Mouse (Mus musculus): ENCODE measurements around the gene Aen.

Gene Aen

DNA sequence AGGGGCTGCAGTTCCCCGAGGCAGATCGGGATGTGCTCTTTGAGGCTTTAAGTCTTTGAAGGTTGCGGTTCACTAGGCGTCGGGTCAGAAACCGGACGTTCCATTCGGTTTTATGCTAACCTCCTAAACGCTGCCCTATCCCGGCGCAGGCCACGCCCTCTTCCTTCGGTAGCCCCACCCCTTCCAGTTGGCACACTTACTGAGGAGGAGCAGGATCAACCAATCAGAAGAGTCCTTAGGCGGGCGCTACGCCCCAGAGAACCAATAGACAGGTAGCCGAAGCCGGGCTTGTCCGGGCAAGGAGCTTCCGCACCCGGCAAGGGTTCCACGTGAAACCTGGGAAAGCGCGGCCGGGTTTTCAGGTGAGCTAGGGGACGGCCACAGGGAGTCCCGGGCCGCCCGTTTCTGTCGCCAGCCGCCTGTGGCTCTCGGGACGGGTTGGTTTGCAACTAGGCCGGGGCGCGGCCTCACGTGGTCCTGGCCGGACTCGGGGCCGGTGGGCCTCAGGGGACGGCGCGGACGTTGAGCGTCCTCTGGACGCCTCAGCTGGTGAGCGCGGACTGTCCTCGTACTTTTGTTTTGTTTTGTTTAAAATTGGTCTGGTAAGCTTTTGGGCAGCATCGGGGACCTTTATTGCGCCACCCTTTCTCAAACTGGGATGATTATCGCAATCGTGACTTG, at the start of gene Aen:
Gene Aen, plus strand, starts transcription at position 202 of the 681 bp plus-strand sequence.
- DNase-seq (ENCODE audit: extremely low spot score, low spot score) = peak; percentile 94

DNA sequence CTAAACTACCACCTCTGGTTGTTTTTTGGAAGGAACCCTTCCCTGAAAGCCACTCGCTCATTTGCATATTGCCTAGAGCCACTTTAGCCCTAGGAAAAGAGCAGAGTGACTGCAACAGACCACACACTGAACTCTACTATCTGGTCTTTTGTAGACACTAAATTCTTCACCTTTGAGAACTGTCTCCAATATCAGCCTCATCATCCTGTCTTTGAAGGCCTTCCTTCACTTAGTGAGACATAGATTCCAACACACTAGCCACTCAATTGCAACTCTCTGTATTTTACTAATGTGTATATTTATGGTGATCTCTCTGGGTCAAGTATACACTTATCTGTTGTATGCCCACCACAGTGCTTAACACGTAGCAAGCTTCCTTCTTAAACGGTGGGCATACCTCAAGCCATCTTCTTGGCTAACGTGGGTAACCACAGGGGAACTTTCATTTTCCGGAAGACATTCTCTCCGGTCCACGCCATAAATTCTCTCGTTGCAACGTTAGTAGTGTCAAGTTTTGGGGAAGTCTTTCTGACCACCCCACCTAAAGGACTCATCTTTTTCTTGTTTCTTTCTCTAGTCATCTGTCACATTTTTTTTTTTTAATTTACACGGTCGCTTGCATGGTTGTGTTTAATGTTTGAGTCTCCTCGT, 49.5 kb upstream of the Aen start:
- no peak for DNase-seq (ENCODE audit: extremely low spot score, low spot score)

DNA sequence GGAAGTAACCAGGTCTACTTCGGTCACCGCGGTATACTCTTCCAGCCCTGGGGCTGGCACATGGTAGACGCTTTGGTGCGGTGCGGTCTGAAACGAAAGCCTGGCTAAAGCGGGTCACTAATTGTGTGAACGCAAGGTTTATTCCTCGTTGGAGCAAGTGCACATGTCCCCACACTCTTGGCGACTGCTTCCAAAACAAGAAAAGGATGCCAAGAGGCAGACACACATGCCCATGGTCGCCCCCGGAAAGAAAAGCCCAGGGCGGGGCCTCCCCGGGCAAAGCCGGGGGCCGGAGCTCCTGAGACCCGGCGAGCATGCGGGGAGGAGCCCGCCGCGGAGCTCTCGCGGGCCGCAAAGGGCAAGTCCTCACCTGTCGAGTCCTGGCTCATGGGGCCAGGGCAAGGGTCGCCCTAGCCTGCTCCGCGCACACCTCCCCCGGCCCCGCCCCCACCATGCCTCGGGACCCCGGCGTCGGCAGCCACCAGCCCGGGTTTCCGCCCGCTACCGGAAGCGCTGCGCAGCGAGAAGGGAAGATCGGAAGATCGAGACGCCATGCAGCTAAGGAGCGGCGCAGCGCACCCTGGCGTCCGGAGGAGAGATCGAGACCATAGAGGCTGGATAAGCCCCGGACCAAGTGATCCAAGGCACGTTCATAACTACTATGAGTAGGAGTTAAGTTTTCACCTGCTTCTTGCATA, 48.8 kb upstream of the Aen start, which contains the start of gene Det1:
Gene Det1, minus strand, starts transcription at position 527 of the 698 bp plus-strand sequence.
- DNase-seq (ENCODE audit: extremely low spot score, low spot score) = peak; percentile 91

DNA sequence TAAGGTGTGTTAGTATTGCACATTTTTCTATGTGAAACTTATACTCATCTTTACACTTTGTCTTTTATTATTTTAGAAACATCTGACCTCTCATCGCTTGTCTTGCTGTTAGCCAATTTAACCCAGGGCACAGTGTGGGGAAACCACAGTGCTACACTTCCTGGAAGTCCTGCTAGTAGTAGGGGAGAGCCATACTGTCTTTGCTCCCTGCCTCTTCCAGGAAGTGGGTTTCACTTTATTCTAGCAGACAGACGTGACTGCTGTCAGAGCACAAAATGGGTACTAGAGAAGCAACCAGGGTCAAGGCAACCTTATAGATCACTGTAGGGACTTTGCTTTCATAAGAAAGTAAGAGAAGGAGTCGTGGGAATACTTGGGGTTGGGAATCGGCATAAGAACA, 41.6 kb upstream of the Aen start:
- no peak for DNase-seq (ENCODE audit: extremely low spot score, low spot score)

DNA sequence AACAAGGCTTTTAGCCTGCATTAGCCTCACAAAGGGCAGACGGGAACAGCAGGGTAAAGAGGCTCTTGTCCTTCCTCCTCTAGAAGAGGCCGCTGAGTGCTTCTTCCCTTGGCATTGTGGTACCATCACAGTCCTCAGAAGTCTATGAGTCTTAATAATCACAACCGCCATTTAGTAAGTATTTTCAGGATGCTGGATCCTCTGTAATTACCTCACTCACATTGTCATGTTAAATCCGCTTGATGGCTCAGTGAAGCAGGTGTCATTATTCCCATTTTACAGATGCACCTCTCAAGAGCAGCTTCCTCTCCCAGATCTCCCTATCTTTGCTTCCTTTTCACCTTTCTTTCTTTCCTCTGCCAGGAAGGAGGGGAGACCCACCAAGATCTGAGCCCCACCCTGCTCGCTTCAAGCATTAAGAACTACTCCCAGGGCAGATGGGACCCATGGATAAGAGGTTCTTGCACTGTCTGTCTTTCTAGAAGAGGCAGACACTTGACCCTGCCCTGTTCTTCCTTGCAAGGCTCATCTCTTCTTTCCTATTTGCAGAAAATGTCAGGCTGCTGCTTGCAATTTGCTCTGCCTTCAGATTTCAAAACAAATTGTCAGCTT, 40.5 kb upstream of the Aen start:
- DNase-seq (ENCODE audit: extremely low spot score, low spot score) = no peak

DNA sequence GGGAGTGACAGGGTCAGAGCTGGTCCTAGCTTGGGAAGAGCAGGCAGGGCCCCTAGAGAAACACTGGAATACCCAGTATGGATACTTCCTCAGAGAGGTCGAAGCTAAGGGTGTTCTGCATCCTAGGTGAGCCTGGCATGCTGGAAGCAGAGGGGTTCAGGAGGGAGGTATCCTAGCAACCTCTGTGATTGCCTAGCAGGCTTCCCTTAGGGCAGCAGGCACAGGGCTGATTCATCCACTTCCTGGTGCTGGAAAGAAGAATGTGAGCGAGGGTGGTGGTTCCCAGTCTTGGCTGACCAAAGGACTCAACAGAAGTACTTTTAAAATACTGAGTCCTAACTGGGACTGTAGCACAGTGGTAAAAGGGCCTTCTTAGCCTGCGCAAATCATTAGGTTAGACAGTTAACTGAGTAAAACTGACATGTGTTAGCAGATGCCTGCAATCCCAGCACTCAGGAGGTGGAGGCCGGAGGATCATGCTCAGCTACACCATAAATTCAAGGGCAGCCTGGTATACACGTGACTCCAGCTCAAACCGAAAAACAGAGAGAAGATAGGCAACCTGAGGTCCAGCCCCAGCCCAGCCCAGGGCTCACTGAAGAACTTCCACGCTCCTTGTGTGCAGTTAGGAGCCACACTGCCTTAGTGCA, 31.7 kb upstream of the Aen start:
- no peak for DNase-seq (ENCODE audit: extremely low spot score, low spot score)

DNA sequence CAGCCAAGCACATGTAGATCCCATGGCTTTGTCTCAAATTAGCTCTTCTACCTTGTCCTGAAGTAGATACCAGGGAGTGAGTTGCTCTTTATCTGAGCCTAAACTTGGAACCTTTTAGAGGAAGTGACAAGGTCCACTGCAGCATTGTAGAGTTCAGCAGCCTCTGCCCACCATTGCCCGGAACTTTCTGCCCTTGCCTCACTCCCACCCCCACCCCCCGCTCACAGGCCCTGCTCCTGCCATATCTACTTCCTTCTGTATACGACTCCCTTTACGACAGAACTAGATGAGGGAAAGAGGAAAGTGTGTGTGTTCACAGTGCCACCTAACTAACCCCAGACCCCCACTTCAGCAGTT, 31.2 kb upstream of the Aen start:
- DNase-seq (ENCODE audit: extremely low spot score, low spot score) = no peak

DNA sequence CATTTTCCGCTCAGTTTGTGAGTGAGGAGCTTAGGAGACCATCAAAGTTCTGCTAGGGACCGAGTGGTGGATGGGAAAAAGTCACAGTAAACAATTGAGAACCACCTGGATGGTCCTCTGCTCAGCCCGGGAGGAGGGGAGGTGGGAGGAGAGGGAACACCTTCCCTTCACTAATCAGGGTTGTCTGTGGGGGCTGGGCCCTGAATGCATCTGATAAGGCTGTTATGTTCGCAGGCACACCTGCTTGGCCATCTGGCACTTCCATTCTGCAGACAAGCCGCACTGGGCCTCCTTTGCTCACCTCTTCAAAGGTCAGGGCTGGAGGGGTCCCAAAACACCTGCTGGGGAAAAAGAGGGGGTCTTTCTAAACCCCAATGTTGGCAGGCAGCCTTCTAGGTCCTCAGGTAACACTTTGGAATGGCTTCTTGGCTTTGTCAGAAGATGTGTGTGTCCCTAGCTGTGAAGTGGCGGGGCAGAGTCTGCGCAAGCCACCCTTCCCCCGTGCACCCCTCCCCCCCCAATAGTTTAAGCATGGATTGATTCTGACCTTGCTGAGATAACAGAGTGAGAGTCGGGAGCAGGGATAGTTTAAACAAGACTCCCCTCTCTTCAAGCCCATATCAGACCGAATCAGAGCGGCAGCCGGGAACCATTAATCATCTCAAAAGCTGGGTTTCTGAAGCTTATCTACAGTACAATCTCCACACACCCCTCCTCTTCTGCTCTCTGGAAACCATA, 30.3 kb upstream of the Aen start:
- DNase-seq (ENCODE audit: extremely low spot score, low spot score) = no peak

DNA sequence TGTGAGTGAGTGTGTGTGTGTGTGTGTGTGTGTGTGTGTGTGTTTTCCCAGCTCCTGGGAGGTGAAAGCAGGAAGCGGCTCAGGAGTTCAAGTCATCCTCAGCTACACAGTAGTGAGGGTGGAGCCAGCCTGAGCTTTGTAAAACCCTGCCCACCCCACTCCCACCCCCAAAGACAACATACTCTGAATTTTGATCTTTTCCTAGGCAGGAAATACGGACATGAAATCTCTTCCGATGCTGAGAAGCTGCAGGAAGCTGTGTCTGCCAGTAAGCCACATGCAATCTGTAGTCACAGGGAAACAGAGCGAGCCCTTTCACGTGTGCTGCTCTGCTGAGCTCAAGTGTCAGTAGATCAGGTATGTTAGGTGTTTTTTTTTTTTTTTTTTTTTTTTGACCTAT, 26.9 kb upstream of the Aen start:
- no peak for DNase-seq (ENCODE audit: extremely low spot score, low spot score)

DNA sequence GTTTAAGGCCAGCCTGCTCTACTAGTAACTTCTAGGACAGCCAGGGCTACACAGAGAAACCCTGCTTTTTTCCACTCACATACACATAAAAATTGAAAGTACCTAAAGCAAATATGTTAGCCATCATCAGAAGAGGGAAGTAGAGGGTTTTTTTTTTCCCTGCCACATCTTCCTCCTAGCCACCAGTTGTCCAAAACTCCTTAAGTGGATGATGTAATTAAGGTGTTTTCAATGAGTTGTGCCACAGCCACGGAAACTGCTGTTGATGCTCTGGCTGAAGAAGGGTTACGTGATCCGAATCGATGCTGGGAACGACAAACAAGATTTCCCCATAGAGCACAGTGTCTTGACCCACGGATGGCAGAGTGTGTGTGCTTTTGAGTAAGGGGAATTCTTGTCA, 23.3 kb upstream of the Aen start:
- no peak for DNase-seq (ENCODE audit: extremely low spot score, low spot score)

DNA sequence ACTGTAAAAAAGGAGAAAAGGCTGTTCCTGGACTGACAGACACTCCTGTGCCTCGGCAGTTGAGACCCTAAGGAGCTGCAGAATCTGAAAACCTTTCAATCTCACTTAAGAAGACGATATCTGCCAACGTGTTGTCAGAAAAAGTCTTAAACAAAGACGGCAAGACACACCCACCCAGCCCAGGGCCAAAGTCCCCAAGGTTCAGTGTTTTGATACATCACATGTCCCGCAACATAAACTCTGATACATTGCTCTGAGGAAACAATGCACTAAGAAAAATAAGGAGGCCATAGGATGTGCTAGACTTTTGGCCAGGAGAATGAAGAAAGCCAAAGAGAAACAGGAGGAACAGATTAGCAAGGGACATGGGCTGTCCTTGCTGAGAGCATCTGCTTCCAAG, 22.8 kb upstream of the Aen start:
- no peak for DNase-seq (ENCODE audit: extremely low spot score, low spot score)

DNA sequence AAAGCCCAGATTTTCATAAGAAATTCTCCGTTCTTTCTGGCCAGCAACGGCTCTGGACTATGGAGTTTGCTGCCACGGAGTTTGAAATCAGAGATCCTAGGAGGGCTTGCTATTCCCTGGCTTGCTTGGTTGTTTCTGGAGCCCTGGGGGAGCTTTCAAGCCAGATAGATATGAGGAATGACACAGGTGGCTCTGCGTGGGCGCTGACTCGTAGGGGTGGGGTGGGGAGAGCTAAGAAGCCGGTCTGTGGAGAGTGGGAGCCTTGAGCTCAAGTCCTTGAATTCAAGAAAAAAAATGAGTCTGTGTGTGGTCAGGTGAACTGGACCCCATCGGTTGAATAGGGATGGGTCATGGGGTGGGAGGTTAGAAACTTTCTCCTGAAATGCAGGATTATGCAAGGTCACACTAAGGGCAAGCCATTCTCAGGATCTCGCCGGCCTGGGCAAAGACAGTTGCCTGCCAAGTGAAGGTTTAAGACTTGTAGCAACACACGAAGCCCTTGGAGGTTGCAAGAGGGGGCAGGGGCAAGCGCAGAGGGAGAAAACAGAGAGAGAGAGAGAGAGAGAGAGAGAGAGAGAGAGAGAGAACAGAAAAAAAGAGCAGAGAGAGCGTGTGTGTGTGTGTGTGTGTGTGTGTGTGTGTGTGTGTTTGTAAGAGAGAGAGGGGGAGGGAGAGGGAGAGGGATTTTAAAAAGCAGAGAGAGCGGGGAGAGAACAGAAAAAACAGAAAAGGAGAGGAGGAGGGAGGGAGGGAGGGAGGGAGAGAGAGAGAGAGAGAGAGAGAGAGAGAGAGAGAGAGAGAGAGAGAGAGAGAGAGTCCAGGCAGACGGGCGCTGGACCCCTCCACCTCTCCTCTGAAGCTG, 13.8 kb upstream of the Aen start:
- peak; percentile 45 for DNase-seq (ENCODE audit: extremely low spot score, low spot score)

DNA sequence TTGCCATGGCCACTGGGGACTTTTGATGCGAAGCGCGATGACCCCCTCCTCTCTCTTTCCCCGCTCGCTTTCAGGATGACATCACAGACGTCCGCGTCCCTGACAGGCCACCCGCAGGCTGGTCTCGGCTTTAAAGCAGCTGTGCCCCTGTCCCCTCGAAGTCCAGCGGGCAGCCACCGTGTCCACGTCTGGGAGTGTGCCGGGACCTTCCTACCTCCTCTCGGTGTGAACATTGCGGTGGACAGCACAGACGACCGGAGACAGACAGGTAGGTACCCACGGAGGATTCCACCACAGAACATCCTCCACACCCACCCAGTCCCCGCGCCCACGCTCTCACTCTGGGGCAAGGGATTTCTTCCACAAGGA, 13.2 kb upstream of the Aen start:
- peak; percentile 73 for DNase-seq (ENCODE audit: extremely low spot score, low spot score)

DNA sequence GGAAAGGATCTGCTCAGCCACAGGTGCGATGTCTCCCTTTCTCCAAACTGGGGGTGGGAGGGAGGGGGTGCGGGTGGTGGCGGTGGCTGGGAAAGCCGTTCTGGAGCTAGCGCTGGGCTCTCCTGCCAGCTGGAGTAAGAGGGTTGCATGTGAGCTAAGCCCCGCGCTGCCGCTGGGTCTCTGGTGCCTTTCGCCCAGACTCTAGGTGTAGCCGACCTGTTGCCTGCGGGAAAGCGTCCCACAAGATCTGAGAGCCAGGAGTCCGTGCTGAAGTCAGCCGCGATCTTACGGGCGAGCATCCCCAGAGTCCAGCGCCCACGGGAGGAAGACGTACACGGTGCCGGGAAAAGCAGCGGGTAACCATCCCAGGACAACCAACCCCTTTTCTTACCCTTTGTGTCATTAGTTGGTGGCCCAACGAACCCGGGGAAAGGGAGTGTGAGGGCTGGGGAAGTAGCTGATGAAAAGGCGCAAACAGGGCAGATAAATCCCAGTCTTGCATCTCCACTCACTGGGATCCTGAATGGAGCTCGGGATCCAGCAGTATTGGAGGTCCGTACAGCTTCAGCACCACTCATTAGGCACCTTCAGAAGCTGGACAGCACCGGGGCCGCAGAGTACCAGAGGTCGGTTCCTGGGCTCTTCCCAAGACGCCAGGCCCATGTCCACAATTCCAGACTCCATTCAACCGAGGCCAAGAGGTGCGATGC, 12.5 kb upstream of the Aen start:
- peak; percentile 47 for DNase-seq (ENCODE audit: extremely low spot score, low spot score)

DNA sequence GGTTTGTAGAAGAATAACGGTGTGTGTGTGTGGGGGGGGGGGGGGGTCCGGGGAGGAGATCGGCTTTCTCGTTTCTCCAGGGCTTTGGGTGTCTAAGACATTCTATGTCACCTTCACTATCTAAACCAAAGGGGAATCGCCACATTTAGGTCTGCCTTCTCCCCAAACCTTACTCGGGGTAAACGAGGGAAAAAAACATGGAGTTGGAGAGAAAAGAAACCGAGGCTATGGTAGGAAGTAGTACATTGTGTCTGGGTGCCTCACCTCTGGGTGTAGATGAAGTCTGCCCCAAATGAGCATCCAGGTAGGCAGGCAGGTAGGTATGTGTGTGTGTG, 12.0 kb upstream of the Aen start:
- no peak for DNase-seq (ENCODE audit: extremely low spot score, low spot score)

DNA sequence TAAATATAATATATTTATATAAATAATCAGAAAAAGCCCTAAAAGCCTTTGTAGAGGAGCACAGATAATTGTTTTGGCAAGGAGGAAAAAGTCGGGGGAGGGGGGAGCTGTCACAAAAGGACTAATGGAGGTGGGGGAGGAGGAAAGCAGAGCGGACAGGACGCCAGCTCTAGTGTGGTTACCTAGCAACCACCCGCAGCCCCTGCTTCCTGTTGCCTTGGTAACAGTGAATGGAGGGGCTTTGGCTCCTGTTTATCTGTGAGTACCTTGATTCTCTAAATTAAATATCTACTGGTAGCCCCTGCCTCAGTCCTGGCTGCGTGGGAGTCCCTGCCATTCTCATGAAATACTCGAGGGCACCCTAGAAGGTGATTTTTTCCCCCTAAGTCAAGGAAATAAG, 11.5 kb upstream of the Aen start:
- DNase-seq (ENCODE audit: extremely low spot score, low spot score) = peak; percentile 70

DNA sequence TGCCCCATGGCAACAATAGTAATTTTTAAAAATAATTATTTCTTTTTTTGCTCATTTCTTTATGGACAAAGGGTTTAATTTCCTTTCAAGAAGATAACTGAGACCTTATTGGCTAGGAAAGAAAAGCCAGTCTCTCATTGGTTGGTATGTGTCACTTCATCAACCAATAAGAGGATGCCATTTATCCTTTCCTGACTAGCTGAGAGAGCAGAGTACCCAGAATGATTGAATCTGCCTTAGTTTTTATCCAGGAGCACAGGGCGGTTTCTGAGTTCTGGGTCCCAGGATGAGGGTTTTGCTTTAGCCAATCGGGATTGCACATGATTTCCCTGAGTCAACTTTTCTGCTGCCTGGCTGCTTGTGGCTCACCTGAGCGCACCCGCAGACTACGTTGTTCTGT, 10.2 kb upstream of the Aen start:
- no peak for DNase-seq (ENCODE audit: extremely low spot score, low spot score)

DNA sequence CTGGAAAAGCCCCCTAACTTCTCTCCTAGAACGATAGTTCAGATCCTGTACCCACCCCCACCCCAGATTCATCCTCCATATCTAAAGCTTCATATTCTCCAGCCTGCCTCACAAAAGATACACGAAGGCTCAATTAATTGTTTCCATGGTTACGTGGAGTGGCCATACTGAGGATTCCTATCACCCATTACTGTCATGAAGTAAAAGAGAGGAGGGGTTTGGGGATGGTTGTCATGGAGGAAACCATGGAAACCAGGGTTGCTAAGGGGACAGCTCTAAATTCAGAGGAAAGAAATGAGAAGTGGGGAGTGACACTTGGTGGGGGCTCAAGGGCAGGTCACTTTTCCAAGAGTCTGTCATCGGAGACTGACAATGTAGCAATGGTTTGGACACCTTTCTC, 9.2 kb upstream of the Aen start:
- no peak for DNase-seq (ENCODE audit: extremely low spot score, low spot score)

DNA sequence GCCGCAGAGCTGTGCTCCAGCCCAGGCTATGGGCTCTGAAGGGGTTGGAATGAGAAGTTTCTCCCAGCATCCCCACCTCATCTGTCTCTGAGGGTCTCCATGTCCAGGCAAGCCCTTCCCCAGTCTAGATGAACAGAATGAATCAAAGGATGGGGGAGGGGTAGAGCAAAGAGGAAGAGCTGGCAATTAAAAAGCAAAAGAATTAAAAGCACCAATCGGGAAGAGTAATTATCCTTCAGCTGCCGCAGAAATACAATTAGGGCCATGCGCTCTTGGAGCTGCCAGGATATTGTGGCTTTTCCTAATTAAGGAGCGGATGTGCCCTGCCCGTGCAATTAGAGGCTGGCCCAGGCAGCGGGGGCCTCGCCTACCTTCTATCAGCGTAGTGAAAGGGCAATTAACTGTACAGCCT, 8.2 kb upstream of the Aen start:
- DNase-seq (ENCODE audit: extremely low spot score, low spot score) = no peak

DNA sequence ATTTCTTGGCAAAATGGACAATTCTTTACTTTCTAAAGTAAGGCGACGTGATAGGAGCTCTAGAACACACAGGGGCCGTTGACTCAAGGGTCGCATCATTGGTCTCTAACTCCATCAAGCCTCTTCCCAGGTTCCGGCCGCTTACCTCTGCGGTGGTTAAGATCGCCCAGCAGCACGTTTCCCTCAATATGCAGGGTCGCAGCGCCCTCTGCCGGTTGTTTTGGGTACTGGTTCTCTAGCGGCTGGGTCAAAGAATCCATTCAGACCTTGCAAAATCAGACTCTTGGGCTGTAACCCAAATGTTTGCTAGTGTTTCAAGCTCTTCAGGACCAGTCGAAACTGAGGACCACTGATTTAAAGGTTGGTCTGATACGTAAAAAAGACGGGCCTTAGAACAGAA, 5.0 kb upstream of the Aen start:
- peak; percentile 96 for DNase-seq (ENCODE audit: extremely low spot score, low spot score)

Data from neural tube, embryonic 10.5 days (tissue).